Mouse (Mus musculus): ENCODE data around the gene Gspt1. TPM values are rescaled to one million over a fixed set of nuclear protein-coding genes. Genes with fewer than 3 reads are reported as not detected.
A peak's percentile ranks its signal among the peaks of the same experiment; 100 is the strongest.

Gspt1 gene
- total and polyA plus RNA-seq, 3 experiments = 84.4 to 547 (median 376) TPM

DNA sequence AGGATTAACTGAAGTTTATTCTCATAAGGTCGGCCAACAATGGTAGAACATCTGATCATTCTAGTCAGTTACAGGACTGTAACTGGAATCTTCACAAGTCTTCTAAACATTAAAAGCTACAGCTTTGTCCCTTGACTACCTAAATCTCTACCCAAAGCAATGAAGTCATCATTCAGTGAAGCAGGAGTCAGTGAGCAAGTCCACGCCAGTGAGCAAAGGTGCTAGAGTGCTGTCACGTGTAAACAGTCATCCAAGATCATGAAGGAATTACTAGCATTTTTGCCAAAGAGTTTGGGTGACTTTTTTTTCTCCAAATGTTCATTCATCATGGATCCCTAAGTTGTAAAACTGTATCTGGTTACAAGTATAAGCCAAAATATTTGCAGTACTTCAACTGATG, 36.3 kb downstream of the Gspt1 start:
- Histone ChIP-seq H3K27me3 (ENCODE audit: control insufficient read depth in 1 of 2, insufficient read depth in 2 of 2, low read length in 2 of 2) (no peaks in the 10 kb centered on the region), H3K9ac (ENCODE audit: control insufficient read depth, low read depth, low read length, poor library complexity, severe bottlenecking) (no peak overlapping the region), H3K79me2 (ENCODE audit: control insufficient read depth, insufficient read depth, low read length, poor library complexity) (no peaks in the 10 kb centered on the region), H3K27ac (ENCODE audit: control insufficient read depth, low read depth, low read length) (no peak overlapping the region), H3K4me1 (ENCODE audit: control insufficient read depth in 1 of 2, insufficient read depth in 2 of 2, low read length in 2 of 2) (no peaks in the 10 kb centered on the region), H3K9me3 (replicated peaks; ENCODE audit: insufficient read depth, low read length) (no peaks in the 10 kb centered on the region), H3K36me3 (ENCODE audit: control insufficient read depth in 1 of 2, insufficient read depth in 2 of 2, low read length in 2 of 2) (peaks cover 0 to 37% of the 10 kb centered on the region in 2 experiments), H3K4me3 (ENCODE audit: control insufficient read depth in 1 of 2, insufficient read depth in 1 of 2, low read depth in 2 of 2, low read length in 2 of 2) (no peak overlapping the region)
- no peak for DNase-seq (ENCODE audit: low read depth, low spot score)
- peak; percentile 52 for TF ChIP-seq POLR2AphosphoS2 (IDR thresholded peaks at IDR 0.05; ENCODE audit: low read length)
- no peak for TF ChIP-seq MAFK (IDR thresholded peaks at IDR 0.05; ENCODE audit: borderline replicate concordance, low read depth, low read length)

DNA sequence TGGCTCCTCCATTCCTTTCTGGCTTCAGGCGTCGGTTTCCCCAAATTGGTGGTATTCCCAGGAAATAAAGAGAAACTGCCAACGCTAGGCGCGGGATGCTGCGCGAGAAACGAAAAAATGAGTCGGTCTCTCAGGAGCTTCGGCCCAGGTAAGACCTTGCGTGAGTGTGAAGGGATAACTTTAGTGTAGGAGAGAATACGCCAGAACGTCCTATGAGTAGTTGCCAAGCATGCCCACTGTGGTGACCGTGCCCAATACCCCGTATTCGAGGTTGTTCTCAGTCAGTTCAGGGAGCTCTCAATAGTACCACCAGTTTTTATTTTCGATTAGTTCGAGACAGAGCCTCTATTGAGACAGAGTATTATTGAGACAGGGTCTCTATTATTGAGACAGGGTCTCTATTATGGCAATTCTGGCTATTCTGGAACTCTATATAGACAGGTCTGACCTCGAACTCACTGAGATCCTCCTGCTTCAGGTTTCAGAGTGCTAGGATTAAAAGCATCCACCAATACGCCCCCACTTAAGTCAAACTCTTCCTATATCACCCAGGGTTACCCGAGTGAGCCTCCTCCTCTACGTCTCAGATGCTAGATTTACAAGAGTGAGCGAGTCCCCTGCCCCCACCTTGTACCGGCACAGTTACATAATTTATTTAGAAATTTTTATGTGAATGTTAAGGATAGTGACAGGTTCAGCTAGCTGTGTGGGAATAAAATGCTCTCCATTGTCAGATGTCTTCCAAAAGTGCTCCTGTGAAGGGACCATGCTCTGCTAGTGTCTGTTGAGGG, 50.3 kb downstream of the Gspt1 start:
- DNase-seq (ENCODE audit: low read depth, low spot score) = peak; percentile 63
- Histone ChIP-seq H3K79me2 (ENCODE audit: control insufficient read depth, insufficient read depth, low read length, poor library complexity) (peaks cover 43% of the 10 kb centered on the region), H3K27me3 (ENCODE audit: control insufficient read depth in 1 of 2, insufficient read depth in 2 of 2, low read length in 2 of 2) (no peaks in the 10 kb centered on the region), H3K4me1 (ENCODE audit: control insufficient read depth in 1 of 2, insufficient read depth in 2 of 2, low read length in 2 of 2) (peaks cover 2 to 18% of the 10 kb centered on the region in 2 experiments; a peak in 3 of 4 replicates), H3K4me3 (ENCODE audit: control insufficient read depth in 1 of 2, insufficient read depth in 1 of 2, low read depth in 2 of 2, low read length in 2 of 2) (peak overlapping the region; percentile 76 to 80), H3K9ac (ENCODE audit: control insufficient read depth, low read depth, low read length, poor library complexity, severe bottlenecking) (peak overlapping the region; percentile 88), H3K36me3 (ENCODE audit: control insufficient read depth in 1 of 2, insufficient read depth in 2 of 2, low read length in 2 of 2) (peaks cover 18 to 38% of the 10 kb centered on the region in 2 experiments), H3K9me3 (replicated peaks; ENCODE audit: insufficient read depth, low read length) (no peaks in the 10 kb centered on the region), H3K27ac (ENCODE audit: control insufficient read depth, low read depth, low read length) (peak overlapping the region; percentile 69)
- TF ChIP-seq TAL1 (IDR thresholded peaks at IDR 0.05; ENCODE audit: low read length) = no peak
- no peak for TF ChIP-seq RAD21 (IDR thresholded peaks at IDR 0.05; ENCODE audit: low read depth, low read length)
- TF ChIP-seq MAZ (IDR thresholded peaks at IDR 0.05; ENCODE audit: low read depth, low read length) = no peak
- no peak for TF ChIP-seq NELFE (IDR thresholded peaks at IDR 0.05; ENCODE audit: low read depth, low read length)
- TF ChIP-seq MYB (IDR thresholded peaks at IDR 0.05; ENCODE audit: low read depth, low read length) = no peak
- no peak for TF ChIP-seq POLR2AphosphoS5 (IDR thresholded peaks at IDR 0.05; ENCODE audit: borderline replicate concordance, low read depth, low read length)
- no peak for TF ChIP-seq CHD1 (IDR thresholded peaks at IDR 0.05; ENCODE audit: low read depth, low read length)
- TF ChIP-seq NRF1 (IDR thresholded peaks at IDR 0.05; ENCODE audit: insufficient read depth, low read depth, low read length, poor library complexity, severe bottlenecking) = no peak
- no peak for TF ChIP-seq SMC3 (IDR thresholded peaks at IDR 0.05; ENCODE audit: low read depth, low read length)
- no peak for TF ChIP-seq CHD2 (IDR thresholded peaks at IDR 0.05; ENCODE audit: low read length)
- no peak for TF ChIP-seq USF1 (IDR thresholded peaks at IDR 0.05; ENCODE audit: low read depth, low read length)
- no peak for TF ChIP-seq MAFK (IDR thresholded peaks at IDR 0.05; ENCODE audit: borderline replicate concordance, low read depth, low read length)
- TF ChIP-seq E2F4 (IDR thresholded peaks at IDR 0.05; ENCODE audit: borderline replicate concordance, low read depth, low read length) = no peak
- no peak for TF ChIP-seq RCOR1 (IDR thresholded peaks at IDR 0.05; ENCODE audit: low read depth, low read length)
- no peak for TF ChIP-seq GATA1 (IDR thresholded peaks at IDR 0.05; ENCODE audit: low read depth, low read length)
- TF ChIP-seq UBTF (IDR thresholded peaks at IDR 0.05; ENCODE audit: borderline replicate concordance, insufficient read depth, low read depth, low read length) = no peak

All from MEL (cell line).